Mouse (Mus musculus): Measurements from ENCODE around the gene Lsm11. TPM values are rescaled to one million over a fixed set of nuclear protein-coding genes. Genes with fewer than 3 reads are reported as not detected.

Lsm11 gene
- polyA plus RNA-seq, 1 experiment from 2014 or later = 10.3 TPM

GRCm38 (mm10) chr11:45943108-45943705 lies 1.5 kb downstream of the Lsm11 start:
- H3K4me1 ChIP-seq (ENCODE audit: control insufficient read depth, insufficient read depth, low read length) = peaks cover 12% of the 10 kb centered on the region
- H3K9ac ChIP-seq (ENCODE audit: low read depth, low read length) = peak overlapping the region; percentile 93
- WGBS (ENCODE audit: insufficient replicate concordance) = 69% methylated on average over 7 of the region's 7 CpGs
- H3K4me3 ChIP-seq (ENCODE audit: low read depth, low read length) = peak overlapping the region; percentile 83
- H3K9me3 ChIP-seq (replicated peaks; ENCODE audit: control insufficient read depth, low read length) = no peaks in the 10 kb centered on the region
- no peaks in the 10 kb centered on the region for H3K36me3 ChIP-seq (ENCODE audit: control insufficient read depth, insufficient read depth, low read length)
- peak overlapping the region; percentile 93 for H3K4me2 ChIP-seq
- no peaks in the 10 kb centered on the region for H3K27me3 ChIP-seq (ENCODE audit: control insufficient read depth, insufficient read depth, low read length)
- ATAC-seq (replicated peaks; ENCODE audit: insufficient number of reproducible peaks, low FRiP score, low TSS enrichment) = no peak
- no peak overlapping the region for H3K27ac ChIP-seq (ENCODE audit: low read depth, low read length)

- no peak overlapping the region for H3K9ac ChIP-seq (ENCODE audit: low read depth, low read length)
- H3K27ac ChIP-seq (ENCODE audit: low read depth, low read length) = no peak overlapping the region
- 90% methylated on average over 7 of the region's 7 CpGs for WGBS (ENCODE audit: insufficient replicate concordance)
- H3K4me3 ChIP-seq (ENCODE audit: low read depth, low read length) = no peak overlapping the region
- ATAC-seq (replicated peaks; ENCODE audit: insufficient number of reproducible peaks, low FRiP score, low TSS enrichment) = no peak
- no peaks in the 10 kb centered on the region for H3K36me3 ChIP-seq (ENCODE audit: control insufficient read depth, insufficient read depth, low read length)
- no peak overlapping the region for H3K4me2 ChIP-seq
- no peaks in the 10 kb centered on the region for H3K9me3 ChIP-seq (replicated peaks; ENCODE audit: control insufficient read depth, low read length)
- H3K4me1 ChIP-seq (ENCODE audit: control insufficient read depth, insufficient read depth, low read length) = peaks cover 12% of the 10 kb centered on the region
- no peaks in the 10 kb centered on the region for H3K27me3 ChIP-seq (ENCODE audit: control insufficient read depth, insufficient read depth, low read length)
These were observed 2.5 kb downstream of the Lsm11 start for GRCm38 (mm10) chr11:45942281-45942680.

GRCm38 (mm10) chr11:45938917-45939316 lies 5.8 kb downstream of the Lsm11 start:
- Histone ChIP-seq H3K27me3 (ENCODE audit: control insufficient read depth, insufficient read depth, low read length) (no peaks in the 10 kb centered on the region), H3K9me3 (replicated peaks; ENCODE audit: control insufficient read depth, low read length) (no peaks in the 10 kb centered on the region), H3K4me2 (no peak overlapping the region), H3K27ac (ENCODE audit: low read depth, low read length) (no peak overlapping the region), H3K4me3 (ENCODE audit: low read depth, low read length) (no peak overlapping the region), H3K4me1 (ENCODE audit: control insufficient read depth, insufficient read depth, low read length) (peaks cover 12% of the 10 kb centered on the region), H3K9ac (ENCODE audit: low read depth, low read length) (no peak overlapping the region), H3K36me3 (ENCODE audit: control insufficient read depth, insufficient read depth, low read length) (peaks cover 2% of the 10 kb centered on the region; the same call in 1 of the 2 replicates)
- WGBS (ENCODE audit: insufficient replicate concordance) = 77% methylated on average over 8 of the region's 8 CpGs
- no peak for ATAC-seq (replicated peaks; ENCODE audit: insufficient number of reproducible peaks, low FRiP score, low TSS enrichment)

- no peaks in the 10 kb centered on the region for H3K27me3 ChIP-seq (ENCODE audit: control insufficient read depth, insufficient read depth, low read length)
- no peaks in the 10 kb centered on the region for H3K4me1 ChIP-seq (ENCODE audit: control insufficient read depth, insufficient read depth, low read length)
- no peak overlapping the region for H3K9ac ChIP-seq (ENCODE audit: low read depth, low read length)
- no peak overlapping the region for H3K4me3 ChIP-seq (ENCODE audit: low read depth, low read length)
- no peak overlapping the region for H3K27ac ChIP-seq (ENCODE audit: low read depth, low read length)
- H3K36me3 ChIP-seq (ENCODE audit: control insufficient read depth, insufficient read depth, low read length) = peaks cover 2% of the 10 kb centered on the region; the same call in 1 of the 2 replicates
- 93% methylated on average over 8 of the region's 8 CpGs for whole genome bisulfite sequencing (ENCODE audit: insufficient replicate concordance)
- no peaks in the 10 kb centered on the region for H3K9me3 ChIP-seq (replicated peaks; ENCODE audit: control insufficient read depth, low read length)
- H3K4me2 ChIP-seq = no peak overlapping the region
- ATAC-seq (replicated peaks; ENCODE audit: insufficient number of reproducible peaks, low FRiP score, low TSS enrichment) = no peak
These were observed 7.3 kb downstream of the Lsm11 start for GRCm38 (mm10) chr11:45937478-45937877.

- no peak for ATAC-seq (replicated peaks; ENCODE audit: insufficient number of reproducible peaks, low FRiP score, low TSS enrichment)
- 84% methylated on average over 10 of the region's 10 CpGs for WGBS (ENCODE audit: insufficient replicate concordance)
These were observed 12.0 kb downstream of the Lsm11 start for GRCm38 (mm10) chr11:45932771-45933170.

GRCm38 (mm10) chr11:45929541-45929940 lies 15.2 kb downstream of the Lsm11 start:
- no peak for ATAC-seq (replicated peaks; ENCODE audit: insufficient number of reproducible peaks, low FRiP score, low TSS enrichment)
- Histone ChIP-seq H3K4me1 (ENCODE audit: control insufficient read depth, insufficient read depth, low read length) (no peaks in the 10 kb centered on the region), H3K36me3 (ENCODE audit: control insufficient read depth, insufficient read depth, low read length) (no peaks in the 10 kb centered on the region), H3K4me2 (no peak overlapping the region), H3K4me3 (ENCODE audit: low read depth, low read length) (no peak overlapping the region), H3K27ac (ENCODE audit: low read depth, low read length) (no peak overlapping the region), H3K9me3 (replicated peaks; ENCODE audit: control insufficient read depth, low read length) (no peaks in the 10 kb centered on the region), H3K27me3 (ENCODE audit: control insufficient read depth, insufficient read depth, low read length) (no peaks in the 10 kb centered on the region), H3K9ac (ENCODE audit: low read depth, low read length) (no peak overlapping the region)
- 82% methylated on average over 10 of the region's 10 CpGs for WGBS (ENCODE audit: insufficient replicate concordance)

More at GRCm38 (mm10) chr11:45932771-45933170, 12.0 kb downstream of the Lsm11 start:
- Histone ChIP-seq H3K4me3 (ENCODE audit: low read depth, low read length) (no peak overlapping the region), H3K27ac (ENCODE audit: low read depth, low read length) (no peak overlapping the region), H3K9me3 (replicated peaks; ENCODE audit: control insufficient read depth, low read length) (no peaks in the 10 kb centered on the region), H3K36me3 (ENCODE audit: control insufficient read depth, insufficient read depth, low read length) (peaks cover 2% of the 10 kb centered on the region; the same call in 1 of the 2 replicates), H3K4me1 (ENCODE audit: control insufficient read depth, insufficient read depth, low read length) (no peaks in the 10 kb centered on the region), H3K9ac (ENCODE audit: low read depth, low read length) (no peak overlapping the region), H3K27me3 (ENCODE audit: control insufficient read depth, insufficient read depth, low read length) (no peaks in the 10 kb centered on the region), H3K4me2 (no peak overlapping the region)

- no peaks in the 10 kb centered on the region for H3K9me3 ChIP-seq (replicated peaks; ENCODE audit: control insufficient read depth, low read length)
- H3K27ac ChIP-seq (ENCODE audit: low read depth, low read length) = no peak overlapping the region
- no peak overlapping the region for H3K4me3 ChIP-seq (ENCODE audit: low read depth, low read length)
- H3K4me2 ChIP-seq = no peak overlapping the region
- H3K36me3 ChIP-seq (ENCODE audit: control insufficient read depth, insufficient read depth, low read length) = no peaks in the 10 kb centered on the region
- no peak overlapping the region for H3K9ac ChIP-seq (ENCODE audit: low read depth, low read length)
- no peak for ATAC-seq (replicated peaks; ENCODE audit: insufficient number of reproducible peaks, low FRiP score, low TSS enrichment)
- WGBS (ENCODE audit: insufficient replicate concordance) = 42% methylated on average over 5 of the region's 5 CpGs
- no peaks in the 10 kb centered on the region for H3K4me1 ChIP-seq (ENCODE audit: control insufficient read depth, insufficient read depth, low read length)
- no peaks in the 10 kb centered on the region for H3K27me3 ChIP-seq (ENCODE audit: control insufficient read depth, insufficient read depth, low read length)
These were observed 17.3 kb downstream of the Lsm11 start for GRCm38 (mm10) chr11:45927456-45927855.

- H3K36me3 ChIP-seq (ENCODE audit: control insufficient read depth, insufficient read depth, low read length) = no peaks in the 10 kb centered on the region
- peak overlapping the region; percentile 61 for H3K4me2 ChIP-seq
- no peaks in the 10 kb centered on the region for H3K27me3 ChIP-seq (ENCODE audit: control insufficient read depth, insufficient read depth, low read length)
- H3K9ac ChIP-seq (ENCODE audit: low read depth, low read length) = 0 out of 2 replicates have a peak overlapping the region, but pooled peaks have one; percentile 2
- no peaks in the 10 kb centered on the region for H3K4me1 ChIP-seq (ENCODE audit: control insufficient read depth, insufficient read depth, low read length)
- H3K4me3 ChIP-seq (ENCODE audit: low read depth, low read length) = peak overlapping the region; percentile 34
- no peak overlapping the region for H3K27ac ChIP-seq (ENCODE audit: low read depth, low read length)
- 0% methylated on average over 9 of the region's 9 CpGs for WGBS (ENCODE audit: insufficient replicate concordance)
- ATAC-seq (replicated peaks; ENCODE audit: insufficient number of reproducible peaks, low FRiP score, low TSS enrichment) = peak; percentile 73
- H3K9me3 ChIP-seq (replicated peaks; ENCODE audit: control insufficient read depth, low read length) = no peaks in the 10 kb centered on the region
These were observed 18.1 kb downstream of the Lsm11 start for GRCm38 (mm10) chr11:45926640-45927082.

GRCm38 (mm10) chr11:45925436-45925835 lies 19.3 kb downstream of the Lsm11 start:
- Histone ChIP-seq H3K9ac (ENCODE audit: low read depth, low read length) (no peak overlapping the region), H3K4me2 (no peak overlapping the region), H3K9me3 (replicated peaks; ENCODE audit: control insufficient read depth, low read length) (no peaks in the 10 kb centered on the region), H3K36me3 (ENCODE audit: control insufficient read depth, insufficient read depth, low read length) (no peaks in the 10 kb centered on the region), H3K4me1 (ENCODE audit: control insufficient read depth, insufficient read depth, low read length) (peaks cover 4% of the 10 kb centered on the region; the same call in 1 of the 2 replicates), H3K27ac (ENCODE audit: low read depth, low read length) (no peak overlapping the region), H3K4me3 (ENCODE audit: low read depth, low read length) (no peak overlapping the region), H3K27me3 (ENCODE audit: control insufficient read depth, insufficient read depth, low read length) (no peaks in the 10 kb centered on the region)
- 69% methylated on average over 6 of the region's 6 CpGs for WGBS (ENCODE audit: insufficient replicate concordance)
- ATAC-seq (replicated peaks; ENCODE audit: insufficient number of reproducible peaks, low FRiP score, low TSS enrichment) = no peak
